Mouse (Mus musculus) leukemia stem cell, adult 10-12 weeks (primary cell): ENCODE results near the gene Htr7. TPM values are rescaled to one million over a fixed set of nuclear protein-coding genes. Genes with fewer than 3 reads are reported as not detected.

Experiments
- polyA plus RNA-seq: library from polyadenylated mRNA; stranded (reverse); fragments of >175 nt; gene quantifications from 2 replicates; pipeline ENCODE4 v1.2.3, GENCODE M21; 2012; ENCODE audit warnings: low replicate concordance

Htr7 gene
- polyA plus RNA-seq: 0.48 TPM in 1 of 2 replicates, not detected in the other

DNA sequence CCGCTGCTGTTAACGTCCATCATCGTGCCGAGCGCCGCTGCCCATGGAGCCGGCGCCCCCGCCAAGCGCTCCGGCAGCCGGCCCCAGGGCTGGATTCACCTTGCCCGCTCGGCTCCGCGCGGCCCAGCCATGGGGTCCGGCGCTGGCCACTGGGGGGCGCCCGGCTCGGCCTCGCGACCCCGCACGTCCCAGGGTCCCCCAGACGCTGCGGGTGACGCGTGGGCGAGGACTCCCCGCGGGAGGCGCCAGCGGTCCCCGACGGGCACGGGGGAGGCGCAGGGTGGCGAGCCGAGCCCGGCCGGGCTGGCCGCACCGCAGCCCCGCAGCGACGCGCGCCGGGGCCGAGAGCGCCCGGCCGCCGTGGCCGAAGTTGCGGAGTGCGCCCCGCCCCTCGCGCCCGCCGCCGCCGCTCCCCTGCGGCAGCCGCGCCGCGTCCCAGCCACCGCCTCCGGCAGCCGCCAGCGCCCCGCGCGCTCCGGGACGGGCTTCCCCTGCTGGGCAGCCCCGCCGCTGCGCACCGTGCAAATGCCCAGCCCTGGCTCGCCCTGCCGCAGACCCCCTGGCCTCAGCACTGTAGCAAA lies at the start of gene Htr7:
Gene Htr7 (minus strand): TSS at position 277 of the 581 bp plus-strand sequence.

DNA sequence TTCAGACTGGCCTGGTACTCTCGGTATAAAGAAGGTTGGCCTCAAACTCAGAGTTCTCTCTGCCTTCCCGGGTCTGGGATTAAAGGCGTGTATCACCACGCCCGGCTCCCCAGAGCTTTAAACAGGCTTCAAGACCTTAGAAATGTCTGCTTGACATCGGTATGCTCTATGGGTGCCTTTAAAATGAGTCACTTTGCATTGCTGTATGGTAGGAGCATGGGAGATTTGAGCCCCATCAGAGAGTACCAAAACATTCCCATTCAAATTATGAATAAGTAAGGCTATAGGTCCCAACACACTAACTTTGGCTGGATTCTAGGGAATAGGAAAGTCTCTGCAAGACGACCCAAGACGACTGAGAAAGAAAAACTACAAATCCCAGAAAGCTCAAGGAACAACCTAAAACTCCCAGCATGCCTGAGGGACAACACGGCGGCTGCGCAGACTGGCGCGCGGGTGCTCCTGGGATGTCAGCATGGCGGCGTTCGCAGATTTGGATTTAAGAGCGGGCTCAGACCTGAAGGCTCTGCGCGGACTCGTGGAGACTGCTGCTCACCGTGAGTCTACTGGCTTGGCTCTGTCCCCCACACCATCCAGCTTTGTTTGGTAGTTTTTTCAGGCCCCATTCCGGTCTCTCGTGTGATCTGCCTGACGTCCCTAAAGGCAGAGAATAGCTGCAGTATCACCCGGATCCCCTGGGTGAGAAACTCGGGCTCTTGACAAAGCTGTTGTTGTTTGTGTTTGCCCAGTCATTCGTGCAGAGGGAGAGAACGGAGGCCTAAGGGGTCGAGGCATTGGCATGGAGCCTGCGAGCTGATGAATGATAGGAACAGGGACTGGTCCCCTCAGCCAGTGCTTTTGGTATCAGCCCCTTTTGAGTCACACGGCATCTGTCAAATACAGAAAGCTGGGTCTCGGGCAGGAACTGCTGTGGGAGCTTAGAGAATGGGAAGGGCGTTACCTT lies 26.2 kb upstream of the Htr7 start, which contains the start of gene Rpp30:
Gene Rpp30 (plus strand): TSS at position 455 of the 964 bp plus-strand sequence.

Other genes starting within 250 kb of the Htr7 start
- gene Rpp30, start 26.2 kb upstream of the Htr7 start, polyA plus RNA-seq: 0.68 and 2.5 TPM in 2 replicates
- gene Ankrd1, start 62.6 kb upstream of the Htr7 start, polyA plus RNA-seq: 0.16 TPM in 1 of 2 replicates, not detected in the other